ENCODE assay signal across 8 mouse cellular contexts in genomic region chr4:57904211-57904610, GRCm38 (mm10). TPM values are rescaled to one million over a fixed set of nuclear protein-coding genes. Genes with fewer than 3 reads are reported as not detected.
DNase-seq lines count a peak whose midpoint lies in the region; ATAC-seq and TF ChIP-seq lines count a peak whose summit lies in the region.

No protein-coding gene starts in this region.

- no peak overlapping the region for H3K27ac ChIP-seq in embryonic facial prominence, embryonic 12.5 days
- no peak overlapping the region for H3K27ac ChIP-seq in layer of hippocampus, adult 2 months

- no peak overlapping the region for H3K9ac ChIP-seq in embryonic facial prominence, embryonic 12.5 days

- peak; percentile 83 for DNase-seq in adrenal gland, postnatal 10 days
- DNase-seq in heart, postnatal 4 days, result peak; percentile 82
- DNase-seq in layer of hippocampus, adult 2 months (ENCODE audit: low spot score in 2 of 2), result peak in 1 of 2 experiments; percentile 80
- DNase-seq in lung, postnatal 14 days, result peak; percentile 79
- DNase-seq in right cerebral cortex, adult 18-20 months, result peak; percentile 51
- DNase-seq in thymus, postnatal 4 days, result peak; percentile 86

- peak overlapping the region; percentile 15; the same call in 1 of the 2 replicates for H3K4me2 ChIP-seq in embryonic facial prominence, embryonic 12.5 days (replicated peaks)

- WGBS in embryonic facial prominence, embryonic 12.5 days, result 12% methylated on average over 5 of the region's 5 CpGs

- 0 out of 2 replicates have a peak, but pooled peaks cover 2% of the 10 kb centered on the region for H3K27me3 ChIP-seq in E14TG2a.4 (ENCODE audit: insufficient read depth, low read length)
- H3K27me3 ChIP-seq in embryonic facial prominence, embryonic 12.5 days, result no peaks in the 10 kb centered on the region

- H3K4me3 ChIP-seq in E14TG2a.4 (replicated peaks; ENCODE audit: low read length), result no peak overlapping the region
- H3K4me3 ChIP-seq in embryonic facial prominence, embryonic 12.5 days, result no peak overlapping the region
- no peak overlapping the region for H3K4me3 ChIP-seq in layer of hippocampus, adult 2 months

- H3K4me1 ChIP-seq in E14TG2a.4 (replicated peaks; ENCODE audit: low read depth, low read length), result peaks cover 39% of the 10 kb centered on the region
- H3K4me1 ChIP-seq in embryonic facial prominence, embryonic 12.5 days, result no peaks in the 10 kb centered on the region; the same call in none of the 2 replicates

- no peaks in the 10 kb centered on the region for H3K36me3 ChIP-seq in E14TG2a.4 (ENCODE audit: insufficient read depth, low read length)
- H3K36me3 ChIP-seq in embryonic facial prominence, embryonic 12.5 days, result no peaks in the 10 kb centered on the region

- TF ChIP-seq CTCF in E14TG2a.4 (conservative IDR thresholded peaks at IDR 0.05; ENCODE audit: low read length), result peak; percentile 93
- peak; percentile 91 for TF ChIP-seq CTCF in layer of hippocampus, adult 2 months (conservative IDR thresholded peaks at IDR 0.05)

- H3K9me3 ChIP-seq in E14TG2a.4 (ENCODE audit: low read length), result no peaks in the 10 kb centered on the region
- no peaks in the 10 kb centered on the region for H3K9me3 ChIP-seq in embryonic facial prominence, embryonic 12.5 days

- ATAC-seq in embryonic facial prominence, embryonic 12.5 days (ENCODE audit: insufficient number of reproducible peaks, insufficient read depth, low FRiP score, low TSS enrichment), result no peak

RNA-seq across cellular contexts. Expression of gene D630039A03Rik, which starts 11.9 kb away (rescaled TPM):
- 1 to 10 TPM; 6.3 to 6.7 TPM for total RNA-seq in adrenal gland, postnatal 10 days (2021)
- 0.13 and 0.43 TPM in 2 replicates for polyA plus RNA-seq in embryonic facial prominence, embryonic 12.5 days (2016; fragmentation: Nextera tagmentation; extraction: Ambion mirVana)
- total RNA-seq in heart, postnatal 4 days (2021), result not detected
- under 1 TPM; 0.37 to 0.41 TPM for total RNA-seq in layer of hippocampus, adult 2 months (2021)

RNA-seq across cellular contexts. Expression of gene Txn1, which starts 52.0 kb away (rescaled TPM):
- 100 to 1,000 TPM; 234 to 247 TPM for total RNA-seq in adrenal gland, postnatal 10 days (2021)
- 378 and 389 TPM in 2 replicates for polyA plus RNA-seq in embryonic facial prominence, embryonic 12.5 days (2016; fragmentation: Nextera tagmentation; extraction: Ambion mirVana)
- total RNA-seq in heart, postnatal 4 days (2021), result 100 to 1,000 TPM; 182 to 189 TPM
- 10 to 100 TPM; 96.7 to 97.5 TPM for total RNA-seq in layer of hippocampus, adult 2 months (2021)

Comparison
In these comparisons a context has a peak if more than half of its experiments do, and no peak if none do; other contexts are left out.
1. RNA of gene D630039A03Rik, which starts 11.9 kb away (total RNA-seq): 6.3 to 6.7 TPM in adrenal gland, postnatal 10 days; 0.37 to 0.41 TPM in layer of hippocampus, adult 2 months and not detected in heart, postnatal 4 days; every median in the first group is over 4 times any median in the second.